Mouse (Mus musculus) left cerebral cortex, adult 18-20 months (tissue): ENCODE data around the gene Sclt1. TPM values are rescaled to one million over a fixed set of nuclear protein-coding genes. Genes with fewer than 3 reads are reported as not detected.

Source experiments
- DNase-seq, 2 experiments: peaks; one replicate each; pipeline ENCODE4 v3.0.0; 2021 to 2022; ENCODE audit warnings: low spot score in 2 of 2, mixed read lengths in 1 of 2
- total RNA-seq, 2 experiments: library from RNA; stranded (reverse); gene quantifications; 2 replicates each; pipeline ENCODE4 v1.2.3; 2021

Sclt1 gene
- total RNA-seq, 2 experiments from 2014 or later = 15.8 to 19.3 TPM

DNA sequence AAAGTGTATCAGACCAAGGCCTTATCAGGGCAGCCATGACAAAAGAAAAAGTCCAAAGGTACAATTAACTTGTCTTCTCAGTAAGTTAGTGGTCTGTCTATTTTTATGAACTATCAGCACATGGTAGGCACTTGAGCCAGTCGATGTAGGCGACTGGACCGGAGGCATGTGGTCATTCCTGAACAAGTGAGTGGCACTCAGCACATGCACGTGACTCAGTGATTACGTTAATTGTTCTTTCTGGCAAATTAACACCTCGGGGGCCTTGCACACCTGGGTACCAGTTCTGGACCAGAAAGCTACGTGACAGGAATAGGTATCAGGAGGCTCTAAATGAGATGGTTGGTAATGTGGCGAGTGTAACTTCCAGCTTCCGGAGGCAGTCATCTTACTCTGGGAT, 135.3 kb downstream of the Sclt1 start:
- DNase-seq = no peak

DNA sequence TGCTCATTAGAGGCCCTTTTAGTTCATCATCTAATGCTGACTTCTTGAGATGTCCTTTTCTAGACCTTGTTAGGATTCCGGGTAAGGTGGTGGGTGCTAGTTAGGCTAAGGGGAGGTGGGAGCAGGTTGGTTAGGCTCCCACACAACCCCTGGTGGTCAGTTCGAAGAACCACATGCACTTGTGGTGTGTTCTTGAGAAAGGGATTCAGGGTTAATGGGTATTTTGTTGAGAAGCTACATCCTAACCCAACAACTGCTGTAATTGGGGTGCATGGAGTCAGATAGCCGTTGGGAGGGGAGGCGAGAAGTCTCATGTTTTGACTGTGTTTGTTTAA, 136.0 kb downstream of the Sclt1 start:
- DNase-seq = no peak

DNA sequence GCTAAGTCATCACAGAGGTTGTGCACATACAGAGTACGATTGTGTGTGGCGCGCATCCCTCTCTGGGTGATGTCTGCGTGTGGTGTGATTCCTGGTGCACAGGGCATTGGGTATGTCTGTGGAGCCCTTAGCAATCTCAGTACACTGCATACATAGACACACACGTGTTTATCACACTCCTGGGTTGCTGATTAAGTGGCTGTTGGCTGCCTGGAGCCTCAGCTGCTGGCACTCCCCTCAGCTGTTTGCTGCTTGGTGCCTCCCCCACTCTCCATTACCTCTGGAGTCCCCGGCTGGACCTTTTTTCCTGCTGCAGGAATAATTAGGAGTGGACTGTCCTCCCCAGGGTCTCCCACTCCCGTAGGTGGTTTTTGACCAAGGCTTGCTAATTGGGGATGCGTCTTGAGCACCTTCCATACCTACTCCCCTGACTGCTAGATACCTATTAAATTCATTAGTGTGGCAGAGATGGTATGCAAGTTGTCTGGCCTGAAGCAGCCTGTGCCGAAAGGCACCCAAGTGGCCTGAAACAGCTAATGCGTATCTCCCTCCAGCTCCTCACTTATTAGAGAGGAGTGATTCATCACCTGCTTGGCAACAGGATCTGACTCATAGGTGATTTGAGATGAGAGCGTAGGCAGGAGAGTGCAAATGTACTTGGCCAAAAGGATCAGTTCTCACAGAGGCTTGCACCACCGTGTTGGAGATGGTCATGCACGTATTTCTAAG, 136.5 kb downstream of the Sclt1 start:
- no peak for DNase-seq

DNA sequence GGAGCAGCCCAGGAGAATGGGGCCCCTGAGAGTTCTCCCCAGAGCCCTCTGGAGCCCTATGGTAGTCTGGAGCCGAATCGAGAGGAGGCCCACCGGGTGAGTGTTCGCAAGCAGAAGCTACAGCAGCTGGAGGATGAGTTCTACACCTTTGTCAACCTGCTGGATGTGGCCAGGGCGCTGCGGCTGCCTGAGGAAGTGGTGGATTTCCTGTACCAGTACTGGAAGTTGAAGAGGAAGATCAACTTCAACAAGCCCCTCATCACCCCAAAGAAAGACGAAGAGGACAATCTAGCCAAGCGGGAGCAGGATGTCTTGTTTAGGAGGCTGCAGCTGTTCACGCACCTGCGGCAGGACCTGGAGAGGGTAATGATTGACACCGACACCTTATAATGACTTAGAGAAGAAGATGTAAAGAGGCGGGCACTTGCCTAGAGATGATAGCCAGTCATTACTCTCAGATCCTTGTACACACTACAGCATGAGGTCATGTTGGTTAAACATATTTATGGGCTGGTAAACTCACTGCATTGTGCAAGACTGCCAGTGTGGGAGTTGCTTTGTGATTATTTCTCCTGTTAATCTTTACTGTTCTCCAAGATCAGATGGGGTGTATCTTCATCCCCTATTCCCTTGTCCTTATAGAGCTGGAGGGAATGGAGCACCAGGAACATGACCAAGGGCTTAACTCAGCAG, 137.5 kb downstream of the Sclt1 start:
- no peak for DNase-seq

DNA sequence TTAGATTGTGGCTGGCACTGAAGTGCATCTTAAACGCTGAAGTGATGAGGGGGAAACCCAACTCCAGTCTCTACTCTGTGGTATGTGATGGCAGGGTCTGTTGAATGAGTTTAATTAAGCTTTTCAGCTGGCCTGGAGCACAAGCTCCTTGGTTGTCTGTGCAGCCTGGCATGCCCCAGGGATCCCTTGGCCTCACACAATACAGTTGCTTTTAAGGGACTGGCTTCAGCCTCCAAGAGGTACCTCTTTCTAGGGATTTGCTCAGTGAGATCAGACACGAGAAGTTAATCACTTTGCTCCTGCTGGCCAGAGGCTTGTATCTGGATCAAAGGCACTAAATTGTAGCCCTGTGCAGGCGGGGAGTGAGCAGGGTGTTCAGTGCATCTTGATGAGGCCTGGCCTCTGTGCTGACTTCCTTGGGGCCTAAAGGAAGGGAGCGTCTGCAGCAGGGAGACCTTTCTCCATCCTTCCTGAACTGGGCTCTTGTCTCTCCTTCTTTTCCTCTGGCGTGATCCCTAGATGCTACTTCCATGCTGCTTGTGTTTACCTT, 138.8 kb downstream of the Sclt1 start:
- no peak for DNase-seq

DNA sequence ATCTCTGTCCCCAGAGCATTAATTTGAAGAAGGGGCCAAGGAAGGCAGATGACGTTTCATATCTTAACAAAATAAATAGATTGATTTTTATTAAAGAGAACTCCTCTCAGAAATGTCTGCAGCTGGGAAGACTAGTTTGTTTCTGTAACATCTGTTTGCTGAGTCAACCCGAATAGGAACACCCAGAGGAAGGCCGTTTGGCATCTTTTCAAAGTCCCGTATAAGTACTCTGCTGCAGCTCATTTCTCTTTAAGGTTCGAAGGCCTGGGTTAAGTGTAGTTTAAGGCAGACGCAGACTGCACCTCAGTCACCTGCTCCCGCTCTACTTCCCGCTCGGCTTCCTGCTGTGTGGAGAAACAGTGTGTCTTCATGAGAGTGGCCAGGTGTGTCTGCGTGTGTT, 139.4 kb downstream of the Sclt1 start:
- no peak for DNase-seq

DNA sequence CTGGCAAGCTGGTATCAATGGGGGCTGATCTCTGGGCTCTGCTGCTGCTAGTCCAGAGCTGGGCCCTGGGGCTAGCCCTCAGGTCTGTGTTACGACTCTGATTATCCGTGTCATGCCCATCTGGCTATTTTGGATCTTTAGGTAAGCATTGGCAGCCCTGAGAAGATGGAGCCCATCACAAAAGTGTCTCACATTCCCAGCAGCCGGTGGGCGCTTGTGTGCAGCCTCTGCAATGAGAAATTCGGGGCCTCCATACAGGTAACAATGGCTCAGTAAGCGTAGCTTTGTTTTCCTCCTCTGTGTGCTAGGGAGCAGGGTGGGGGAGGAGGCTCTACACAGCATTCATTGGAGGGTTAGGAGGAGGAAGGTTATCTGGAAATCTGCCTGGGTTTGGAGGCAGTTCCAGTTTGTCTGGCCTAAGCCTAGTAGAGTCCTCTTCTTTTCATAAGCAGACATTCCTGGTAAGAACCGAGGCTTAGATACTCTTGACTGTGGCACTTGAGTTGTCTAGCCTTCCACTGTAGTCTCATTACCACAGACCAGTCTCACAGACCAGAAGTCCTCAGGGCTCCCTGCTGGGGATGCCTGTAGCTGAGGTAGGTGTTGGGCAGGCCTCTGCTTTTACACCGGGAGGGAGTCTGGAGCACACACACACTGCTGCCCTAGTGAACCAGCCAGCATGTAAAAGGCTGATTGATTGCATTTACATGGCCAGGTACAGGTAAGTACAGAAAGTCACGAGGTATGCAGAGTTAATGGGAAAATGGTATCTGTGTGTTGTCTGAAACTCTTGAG, 140.9 kb downstream of the Sclt1 start:
- DNase-seq = no peak

DNA sequence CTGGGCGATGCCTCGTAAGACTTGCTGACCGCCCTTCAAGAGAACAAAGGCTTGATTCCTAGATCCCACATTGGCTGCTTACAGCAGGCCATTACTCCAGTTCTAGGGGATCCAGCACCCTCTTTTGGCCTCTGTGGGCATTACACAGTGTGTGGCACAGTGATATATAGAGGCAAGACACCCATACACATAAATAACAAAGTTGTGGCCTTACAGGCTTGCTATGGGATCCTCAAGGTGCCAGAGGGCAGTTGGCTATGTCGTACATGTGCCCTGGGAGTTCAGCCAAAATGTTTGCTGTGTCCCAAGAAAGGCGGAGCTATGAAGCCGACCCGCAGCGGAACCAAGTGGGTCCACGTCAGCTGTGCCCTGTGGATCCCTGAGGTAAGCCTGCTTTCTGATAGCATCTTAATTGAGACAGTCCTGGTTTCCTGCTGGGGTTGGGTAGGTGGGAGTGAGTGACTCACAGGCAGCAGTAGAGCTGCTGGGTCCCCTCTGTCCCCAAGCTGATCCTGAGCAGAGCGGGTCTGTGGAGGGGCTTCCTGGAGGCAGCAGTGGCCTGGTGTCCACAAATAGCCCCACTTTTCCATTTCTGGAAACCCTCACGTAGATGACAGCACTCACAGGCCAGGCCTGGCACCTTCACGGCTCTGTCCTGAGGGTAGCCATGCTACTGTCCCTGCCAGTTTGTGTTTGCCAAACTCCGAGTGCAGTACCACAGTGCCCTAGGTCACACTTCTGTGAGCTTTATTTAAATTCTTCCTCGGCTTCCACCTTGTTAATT, 142.3 kb downstream of the Sclt1 start:
- peak in 1 of 2 experiments; percentile 56 for DNase-seq

DNA sequence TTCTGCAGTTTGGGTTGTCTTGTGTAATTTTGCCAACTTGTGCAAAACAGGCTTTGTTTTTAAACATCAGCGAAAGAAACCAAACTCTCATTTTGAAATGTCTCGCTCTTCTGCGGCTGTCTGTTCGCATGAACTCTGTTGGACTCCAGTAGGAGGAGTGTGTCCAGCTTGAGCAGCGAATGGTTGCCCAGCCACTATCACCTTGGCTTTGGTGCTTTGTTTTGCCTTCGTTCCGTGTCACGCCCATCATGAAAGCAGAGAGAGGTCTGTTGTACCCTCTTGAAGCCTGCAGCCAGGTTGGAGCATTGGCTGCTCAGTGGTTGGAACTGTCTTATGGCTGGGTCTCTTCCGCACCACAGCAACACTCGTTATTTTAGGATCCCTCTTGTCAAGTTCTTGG, 143.1 kb downstream of the Sclt1 start:
- DNase-seq = no peak

DNA sequence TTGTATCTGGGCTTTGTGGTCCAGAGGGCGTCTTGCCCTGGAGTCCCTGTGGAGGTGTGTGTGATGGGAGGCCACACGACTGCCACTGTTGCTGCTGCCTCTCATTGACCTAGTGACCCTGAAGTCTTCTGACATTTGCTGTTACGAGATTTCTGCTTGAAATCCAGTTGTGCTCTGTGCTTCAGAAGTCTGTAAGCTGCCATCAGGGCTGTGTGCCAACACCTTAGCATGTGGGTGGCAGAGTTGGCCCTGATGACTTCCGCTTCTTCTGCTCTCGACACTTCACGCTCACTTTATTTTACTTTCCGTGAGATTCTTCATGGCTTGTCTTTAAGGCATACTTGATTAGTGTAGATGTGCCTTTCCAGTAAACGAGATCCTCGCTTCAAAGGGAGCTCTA, 143.9 kb downstream of the Sclt1 start:
- DNase-seq = peak in 1 of 2 experiments; percentile 33

DNA sequence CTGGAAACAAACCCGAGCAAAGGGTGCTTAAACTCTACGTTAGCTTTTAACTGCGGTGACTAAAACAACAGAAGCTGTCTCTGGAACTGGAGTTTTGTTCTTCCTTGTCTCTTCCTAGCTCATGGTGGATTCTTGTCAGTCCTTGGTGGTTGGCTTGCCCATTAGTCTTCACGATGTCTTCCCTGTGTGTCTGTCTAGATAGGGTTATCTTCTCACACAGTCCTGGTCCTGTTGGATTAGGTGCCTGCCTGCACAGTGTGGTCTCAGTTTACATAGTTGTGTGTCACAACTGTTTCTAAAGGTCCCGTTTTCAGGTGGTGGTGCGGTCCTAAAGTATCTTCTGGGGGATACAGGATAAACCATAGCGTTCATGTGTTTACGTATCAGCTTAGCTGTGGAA, 145.3 kb downstream of the Sclt1 start:
- DNase-seq = no peak

DNA sequence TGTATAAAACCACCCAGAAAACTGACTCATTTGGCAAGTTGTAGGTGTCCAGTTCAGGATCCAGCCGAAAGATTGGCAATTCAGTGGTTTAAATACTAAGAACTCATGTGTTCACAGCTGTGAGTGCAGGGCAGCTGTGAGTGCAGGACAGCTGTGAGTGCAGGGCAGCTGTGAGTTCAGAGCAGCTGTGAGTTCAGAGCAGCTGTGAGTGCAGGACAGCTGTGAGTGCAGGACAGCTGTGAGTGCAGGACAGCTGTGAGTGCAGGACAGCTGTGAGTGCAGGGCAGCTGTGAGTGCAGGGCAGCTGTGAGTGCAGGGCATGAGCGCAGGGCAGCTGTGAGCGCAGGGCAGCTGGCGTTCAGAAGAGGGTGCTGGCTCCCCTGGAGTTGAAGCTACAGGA, 147.3 kb downstream of the Sclt1 start:
- DNase-seq = no peak

DNA sequence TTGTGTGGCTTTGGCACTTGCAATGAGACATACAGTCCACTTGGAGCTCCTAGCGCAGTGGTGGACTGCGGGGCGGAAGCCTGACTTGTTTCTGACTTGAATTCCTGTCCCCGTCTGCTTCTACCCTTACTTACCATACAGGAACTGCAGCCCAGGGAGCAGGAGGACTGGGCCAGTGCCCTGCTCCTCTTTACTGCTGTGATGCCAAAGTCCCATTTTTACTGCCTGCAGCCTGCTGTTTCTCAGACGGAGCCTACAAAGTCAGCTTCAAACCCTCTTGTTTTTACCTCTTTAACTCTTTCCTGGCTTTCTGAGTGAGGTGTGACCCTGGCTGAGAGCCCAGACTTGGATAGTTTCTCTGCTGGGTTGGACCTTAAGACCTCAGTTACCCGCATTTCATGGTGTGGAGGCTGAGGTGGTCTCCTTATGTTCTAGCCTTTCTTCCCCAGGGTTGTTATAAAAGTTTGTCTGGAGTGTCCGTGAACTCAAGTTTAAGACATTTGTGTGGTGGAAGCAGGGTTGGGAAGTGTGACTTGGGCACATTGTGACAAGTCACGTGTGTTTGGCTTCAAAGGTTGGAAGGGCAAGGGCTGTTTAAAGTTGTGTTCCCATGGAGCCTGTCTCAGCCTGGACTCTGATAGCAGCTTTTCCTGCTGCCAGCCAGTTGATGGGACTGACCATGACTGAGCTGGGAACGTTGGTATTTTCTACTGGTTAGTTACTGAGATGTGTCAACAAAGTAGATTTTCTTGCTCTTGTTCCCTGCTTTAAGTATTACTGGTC, 148.0 kb downstream of the Sclt1 start:
- no peak for DNase-seq

DNA sequence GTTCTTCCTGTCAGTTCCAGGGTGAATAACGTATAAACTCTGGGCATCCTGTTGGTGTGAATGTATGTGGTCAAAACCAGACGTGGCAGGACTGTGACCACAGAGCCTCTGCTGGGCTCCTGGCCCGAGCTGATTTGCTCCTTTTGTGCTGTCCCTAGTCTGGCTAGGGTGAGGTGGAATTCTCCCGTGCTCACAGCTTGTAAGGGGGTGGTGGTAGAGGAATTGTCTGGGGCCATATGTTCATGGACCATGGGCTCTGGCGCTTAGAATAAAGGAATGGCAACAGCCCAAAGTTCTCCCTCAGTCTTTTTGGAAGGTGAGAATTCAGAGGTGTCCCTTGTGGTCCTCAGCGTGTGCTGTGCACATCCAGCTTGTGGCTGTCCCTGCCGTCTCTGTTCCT, 149.5 kb downstream of the Sclt1 start:
- no peak for DNase-seq

DNA sequence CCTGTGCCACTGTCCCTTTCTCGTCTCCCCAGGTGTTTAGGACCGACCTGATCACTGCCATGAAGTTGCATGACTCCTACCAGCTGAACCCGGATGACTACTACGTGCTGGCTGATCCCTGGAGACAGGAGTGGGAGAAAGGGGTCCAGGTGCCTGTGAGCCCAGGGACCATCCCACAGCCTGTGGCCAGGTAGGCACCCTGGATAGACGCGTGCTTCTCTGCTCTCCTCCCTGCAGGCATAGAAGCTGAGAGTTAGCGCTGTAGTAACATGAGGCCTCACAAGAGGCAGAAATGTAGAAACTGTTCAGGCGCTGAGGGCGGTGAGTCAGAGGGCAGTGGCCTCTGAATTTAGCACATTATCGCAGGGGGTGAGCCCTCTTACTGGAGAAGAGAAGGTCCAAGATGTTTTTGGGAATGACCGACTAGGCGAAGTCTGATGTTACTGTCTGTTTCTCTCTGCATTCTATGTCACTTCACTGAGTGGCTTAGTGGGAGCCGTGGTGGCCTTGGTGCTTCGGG, 150.6 kb downstream of the Sclt1 start:
- no peak for DNase-seq

DNA sequence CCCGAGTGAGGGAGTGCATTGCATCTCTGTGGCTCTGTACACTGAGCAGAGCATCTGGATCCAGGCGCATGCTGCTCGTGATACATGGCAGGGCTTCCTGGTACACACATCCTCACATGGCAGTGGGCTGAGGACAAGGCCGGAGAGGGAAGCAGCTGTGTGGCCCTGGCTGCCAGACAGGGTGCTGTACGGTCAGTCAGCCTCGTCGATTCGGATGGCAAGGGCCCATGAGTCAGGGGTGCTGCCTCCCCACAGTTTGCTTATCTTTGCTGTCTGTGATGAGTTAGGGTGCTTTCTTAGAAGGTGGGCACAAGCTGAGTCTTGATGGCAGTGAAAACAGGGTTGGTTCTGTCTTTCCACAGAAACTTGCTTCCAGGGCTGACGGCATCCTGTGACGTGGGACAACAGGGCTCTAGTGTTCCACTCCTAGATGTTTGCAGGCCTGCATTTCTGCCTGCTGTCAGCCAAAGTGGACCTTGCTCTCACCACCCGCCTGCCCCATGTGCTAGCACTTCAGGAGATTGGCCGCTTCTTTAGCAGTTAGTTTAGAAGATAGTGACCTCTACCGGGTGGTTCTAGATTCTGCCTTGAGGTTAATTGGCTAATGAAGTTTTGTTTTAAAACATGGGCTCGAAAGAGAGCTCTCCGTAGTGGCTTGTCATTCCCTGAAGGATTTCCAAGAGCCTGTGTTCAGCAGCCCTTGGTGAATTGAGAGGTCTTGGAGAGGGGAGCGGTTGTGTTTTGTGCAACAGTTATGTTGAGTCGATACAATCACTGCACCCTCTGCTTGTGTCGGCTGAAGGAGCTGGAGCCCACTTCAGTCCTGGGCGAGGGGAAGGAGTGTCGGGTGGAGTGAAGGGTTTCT, 151.4 kb downstream of the Sclt1 start:
- no peak for DNase-seq

DNA sequence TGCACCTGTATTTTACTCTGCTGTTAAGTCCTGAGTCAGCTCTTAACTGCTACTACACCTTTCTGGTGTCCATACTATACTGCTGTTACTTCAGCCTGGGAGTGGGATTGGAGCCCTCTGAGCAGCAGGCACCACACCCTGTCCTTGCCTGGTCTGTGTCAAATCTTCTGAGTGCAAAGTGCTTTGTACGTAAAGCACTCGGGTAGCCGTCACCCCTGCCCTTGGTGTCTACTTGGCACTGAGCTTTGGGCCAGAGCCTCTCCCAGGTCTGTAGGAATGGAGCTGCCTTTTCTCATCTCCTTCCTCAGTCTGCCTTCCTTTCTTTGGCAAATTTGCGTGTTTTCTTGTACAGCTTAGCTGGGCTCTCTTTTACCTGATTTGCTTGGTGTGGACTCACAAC, 152.3 kb downstream of the Sclt1 start:
- no peak for DNase-seq

DNA sequence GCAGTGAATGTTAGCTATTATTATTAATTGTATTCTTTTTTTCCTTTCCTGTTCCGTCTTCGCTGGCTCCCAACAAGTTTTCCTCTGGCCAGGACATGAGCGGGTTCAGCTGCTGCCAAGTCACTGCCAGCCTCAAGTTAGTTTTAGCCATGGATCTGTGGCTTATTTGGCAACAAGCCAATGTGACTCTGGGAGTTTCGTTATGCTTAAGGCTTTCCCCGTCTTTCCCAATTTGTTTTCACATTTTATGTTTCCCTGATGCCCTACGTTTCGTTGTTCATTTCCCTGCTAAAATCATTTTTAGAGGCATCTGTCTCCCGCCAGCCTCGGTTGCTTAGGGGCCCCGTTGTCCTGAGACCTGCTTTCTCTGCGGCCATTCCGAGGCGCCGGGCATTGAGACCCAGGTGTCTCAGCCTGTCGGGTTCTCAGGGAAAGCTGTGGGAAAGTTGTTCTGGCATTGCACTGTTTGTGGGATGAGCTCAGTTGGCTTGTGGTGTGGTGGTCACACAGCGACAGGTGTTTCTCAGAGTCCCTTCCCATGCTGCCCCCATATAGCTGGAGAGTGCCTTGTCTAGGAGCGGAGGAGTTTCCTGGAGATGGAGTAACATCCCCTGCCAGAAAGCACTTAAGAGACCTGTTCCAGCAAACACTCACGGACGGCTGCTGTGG, 152.9 kb downstream of the Sclt1 start:
- no peak for DNase-seq

DNA sequence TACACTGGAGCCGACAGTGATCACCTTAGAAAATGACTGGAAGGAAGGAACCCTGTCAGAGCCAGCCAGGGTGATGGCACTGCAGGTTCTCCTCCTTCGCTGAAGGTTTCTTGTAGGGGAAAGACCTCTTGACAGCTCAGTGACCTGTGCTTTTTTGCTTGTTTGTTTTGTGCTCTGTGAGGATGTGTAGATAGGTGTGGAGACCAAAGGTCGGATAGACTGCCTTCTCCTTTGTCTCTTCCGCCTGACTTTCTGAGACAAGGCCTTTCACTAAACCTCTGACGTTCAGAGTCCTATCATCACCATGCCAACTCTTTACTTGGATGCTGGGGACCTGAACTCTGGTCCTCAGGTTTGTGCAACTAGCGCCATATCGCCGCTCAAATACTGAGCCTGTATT, 153.8 kb downstream of the Sclt1 start:
- DNase-seq = no peak
